Mouse (Mus musculus) ES-Bruce4 (cell line): ENCODE data around the gene Ifi27l2a. TPM values are rescaled to one million over a fixed set of nuclear protein-coding genes. Genes with fewer than 3 reads are reported as not detected.
"Not testable (repeated sequence)": the region's sequence is repeated elsewhere in the genome, so short reads cannot be mapped to it uniquely, and the experiment has no call there.

Experiments used
- H3K27ac ChIP-seq: 2 replicates; pipeline ENCODE4 v1.5.1; 2012; ENCODE audit warnings: low read length, inconsistent platforms; ENCODE audit not compliant: insufficient read depth
- H3K27me3 ChIP-seq: 2 replicates; pipeline ENCODE4 v1.6.1; 2012; ENCODE audit warnings: mild to moderate bottlenecking, low read length, inconsistent platforms; ENCODE audit not compliant: control insufficient read depth, poor library complexity, insufficient read depth, severe bottlenecking
- H3K36me3 ChIP-seq: 2 replicates; pipeline ENCODE4 v1.6.1; 2012; ENCODE audit warnings: inconsistent platforms, mild to moderate bottlenecking, low read length, moderate library complexity; ENCODE audit not compliant: control insufficient read depth, poor library complexity, insufficient read depth, severe bottlenecking
- H3K4me1 ChIP-seq: one replicate; pipeline ENCODE4 v1.8.1; 2011; ENCODE audit warnings: low read length; ENCODE audit not compliant: control insufficient read depth, insufficient read depth
- H3K4me3 ChIP-seq: 2 replicates; pipeline ENCODE4 v1.5.1; 2011; ENCODE audit warnings: low read depth, mild to moderate bottlenecking, low read length
- H3K9ac ChIP-seq: 2 replicates; pipeline ENCODE4 v1.6.1; 2012; ENCODE audit warnings: low read depth, mild to moderate bottlenecking, inconsistent platforms; ENCODE audit not compliant: poor library complexity, severe bottlenecking
- H3K9me3 ChIP-seq: replicated peaks from 2 replicates; pipeline ENCODE4 v1.6.1; 2012; ENCODE audit warnings: mild to moderate bottlenecking, low read length, inconsistent platforms; ENCODE audit not compliant: control insufficient read depth, poor library complexity, insufficient read depth, severe bottlenecking
- CTCF ChIP-seq: IDR thresholded peaks from one replicate; pipeline ENCODE4 v1.8.1; 2011; ENCODE audit warnings: low read depth, low read length
- EP300 ChIP-seq: IDR thresholded peaks from 2 replicates; pipeline ENCODE4 v1.6.1; 2011; ENCODE audit warnings: low read depth, low read length; ENCODE audit not compliant: insufficient read depth
- POLR2A ChIP-seq: IDR thresholded peaks from one replicate; pipeline ENCODE4 v1.8.1; 2011; ENCODE audit warnings: low read length; ENCODE audit not compliant: insufficient read depth
- polyA plus RNA-seq: library from polyadenylated mRNA; stranded (reverse); fragments of >200 nt; gene quantifications from 2 replicates; pipeline ENCODE4 v1.2.4, GENCODE M21; 2011; ENCODE audit warnings: low read depth; ENCODE audit not compliant: missing spikeins, insufficient read depth, insufficient read length

Ifi27l2a gene
- 5.0 and 9.6 TPM in 2 replicates for polyA plus RNA-seq

- no peak for TF ChIP-seq CTCF
- no peak for TF ChIP-seq EP300
- no peak for TF ChIP-seq POLR2A
Measured at GRCm38 (mm10) chr12:103443524-103443923, at the start of gene Ifi27l2a. Ifi27l2a (minus strand) TSS chr12:103443680.

GRCm38 (mm10) chr12:103492767-103493166 lies 49.3 kb upstream of the Ifi27l2a start:
- Histone ChIP-seq H3K36me3 (no peaks in the 10 kb centered on the region), H3K9me3 (no peaks in the 10 kb centered on the region), H3K9ac (no peak overlapping the region), H3K4me3 (no peak overlapping the region), H3K4me1 (no peaks in the 10 kb centered on the region), H3K27ac (no peak overlapping the region), H3K27me3 (no peaks in the 10 kb centered on the region; the same call in 1 of the 2 replicates)
- TF ChIP-seq EP300: no peak
- peak; percentile 38 for TF ChIP-seq CTCF

More at GRCm38 (mm10) chr12:103443524-103443923, at the start of gene Ifi27l2a:
- no peak within 1 kb of the TSS for H3K9ac ChIP-seq
- H3K36me3 ChIP-seq: no peaks in the 10 kb centered on the region
- no peaks in the 10 kb centered on the region for H3K27me3 ChIP-seq
- no peak within 1 kb of the TSS for H3K27ac ChIP-seq
- H3K4me3 ChIP-seq: no peak within 1 kb of the TSS
- no peaks in the 10 kb centered on the region for H3K9me3 ChIP-seq
- H3K4me1 ChIP-seq: no peaks in the 10 kb centered on the region

- no peak overlapping the region for H3K9ac ChIP-seq
- no peaks in the 10 kb centered on the region for H3K36me3 ChIP-seq
- no peaks in the 10 kb centered on the region for H3K9me3 ChIP-seq
- no peak overlapping the region for H3K27ac ChIP-seq
- H3K4me1 ChIP-seq: no peaks in the 10 kb centered on the region
- no peak for TF ChIP-seq POLR2A
- no peak for TF ChIP-seq CTCF
- TF ChIP-seq EP300: no peak
- H3K27me3 ChIP-seq: no peaks in the 10 kb centered on the region
- no peak overlapping the region for H3K4me3 ChIP-seq
Measured at GRCm38 (mm10) chr12:103491091-103491730, 47.7 kb upstream of the Ifi27l2a start.

- H3K9me3 ChIP-seq: no peaks in the 10 kb centered on the region
- no peak overlapping the region for H3K27ac ChIP-seq
- no peaks in the 10 kb centered on the region for H3K27me3 ChIP-seq
- no peak overlapping the region for H3K4me3 ChIP-seq
- no peak overlapping the region for H3K9ac ChIP-seq
- no peaks in the 10 kb centered on the region for H3K4me1 ChIP-seq
- TF ChIP-seq EP300 (no peak), POLR2A (no peak), CTCF (no peak)
- H3K36me3 ChIP-seq: no peaks in the 10 kb centered on the region
Measured at GRCm38 (mm10) chr12:103487750-103488149, 44.3 kb upstream of the Ifi27l2a start.

- Histone ChIP-seq H3K9me3 (no peaks in the 10 kb centered on the region), H3K4me1 (no peaks in the 10 kb centered on the region), H3K27me3 (no peaks in the 10 kb centered on the region), H3K36me3 (no peaks in the 10 kb centered on the region), H3K9ac (no peak overlapping the region), H3K27ac (no peak overlapping the region), H3K4me3 (no peak overlapping the region)
- TF ChIP-seq CTCF (no peak), EP300 (no peak), POLR2A (no peak)
Measured at GRCm38 (mm10) chr12:103487276-103487675, 43.8 kb upstream of the Ifi27l2a start.

GRCm38 (mm10) chr12:103486726-103487125 lies 43.2 kb upstream of the Ifi27l2a start:
- H3K4me3 ChIP-seq: no peak overlapping the region
- H3K9ac ChIP-seq: no peak overlapping the region
- no peaks in the 10 kb centered on the region for H3K9me3 ChIP-seq
- no peak for TF ChIP-seq EP300
- no peak for TF ChIP-seq CTCF
- no peaks in the 10 kb centered on the region for H3K4me1 ChIP-seq
- no peaks in the 10 kb centered on the region for H3K27me3 ChIP-seq
- no peaks in the 10 kb centered on the region for H3K36me3 ChIP-seq
- no peak overlapping the region for H3K27ac ChIP-seq

GRCm38 (mm10) chr12:103484200-103484972 lies 40.9 kb upstream of the Ifi27l2a start:
- not testable (repeated sequence) for H3K4me3 ChIP-seq, H3K27me3 ChIP-seq, H3K9me3 ChIP-seq

More at GRCm38 (mm10) chr12:103484200-103484972, 40.9 kb upstream of the Ifi27l2a start:
- H3K9ac ChIP-seq, H3K27ac ChIP-seq, H3K4me1 ChIP-seq, H3K36me3 ChIP-seq: not testable (repeated sequence)
